Mouse (Mus musculus) thymus, adult 2 months (tissue): ENCODE measurements around the gene Ppm1g. TPM values are rescaled to one million over a fixed set of nuclear protein-coding genes. Genes with fewer than 3 reads are reported as not detected.

Experiments used
- DNase-seq: peaks from one replicate; pipeline ENCODE4 v3.0.0; 2021
- H3K27ac ChIP-seq: fragments of 200-500 bp; 2 replicates; pipeline ENCODE4 v1.5.1; 2012; ENCODE audit warnings: low read length, control low read depth; ENCODE audit not compliant: control insufficient read depth, insufficient read depth
- H3K27me3 ChIP-seq: fragments of 200-500 bp; 2 replicates; pipeline ENCODE4 v1.6.1; 2012; ENCODE audit warnings: mild to moderate bottlenecking, low read length, moderate library complexity, mixed read lengths; ENCODE audit not compliant: control insufficient read depth, insufficient read depth
- H3K36me3 ChIP-seq: fragments of 200-500 bp; 2 replicates; pipeline ENCODE4 v1.6.1; 2012; ENCODE audit warnings: mild to moderate bottlenecking, low read length, moderate library complexity; ENCODE audit not compliant: control insufficient read depth, insufficient read depth
- H3K4me1 ChIP-seq: fragments of 200-500 bp; replicated peaks from 2 replicates; pipeline ENCODE4 v1.6.1; 2012; ENCODE audit warnings: low read length; ENCODE audit not compliant: control insufficient read depth, insufficient read depth
- H3K4me3 ChIP-seq: fragments of 200-500 bp; 2 replicates; pipeline ENCODE4 v1.5.1; 2012; ENCODE audit warnings: mild to moderate bottlenecking, low read length, control low read depth, moderate library complexity; ENCODE audit not compliant: control insufficient read depth, insufficient read depth
- CTCF ChIP-seq: fragments of 200-500 bp; IDR thresholded peaks from 2 replicates; pipeline ENCODE4 v1.5.1; 2012; ENCODE audit warnings: mild to moderate bottlenecking, control low read depth, low read length, moderate library complexity, borderline replicate concordance; ENCODE audit not compliant: control insufficient read depth, poor library complexity, insufficient read depth; ENCODE audit errors: extremely low read depth
- POLR2A ChIP-seq: fragments of 200-500 bp; IDR thresholded peaks from 2 replicates; pipeline ENCODE4 v1.6.1; 2012; ENCODE audit warnings: mild to moderate bottlenecking, low read length, control low read depth, moderate library complexity; ENCODE audit not compliant: control insufficient read depth, poor library complexity, insufficient read depth; ENCODE audit errors: extremely low read depth
- WGBS: fragments of 180-500 bp; shearing (Covaris S2); methylation state at CpG from one replicate; pipeline ENCODE4 v1.1.7; 2018; 5-methylcytosine and 5-hydroxymethylcytosine counted together
- polyA plus RNA-seq: library from polyadenylated mRNA; depleted of rRNA; stranded (reverse); fragments of >200 nt; gene quantifications from 2 replicates; pipeline ENCODE4 v1.2.3, GENCODE M21; 2012

The Ppm1g gene
- polyA plus RNA-seq, 1 experiment, result 122 TPM

DNA sequence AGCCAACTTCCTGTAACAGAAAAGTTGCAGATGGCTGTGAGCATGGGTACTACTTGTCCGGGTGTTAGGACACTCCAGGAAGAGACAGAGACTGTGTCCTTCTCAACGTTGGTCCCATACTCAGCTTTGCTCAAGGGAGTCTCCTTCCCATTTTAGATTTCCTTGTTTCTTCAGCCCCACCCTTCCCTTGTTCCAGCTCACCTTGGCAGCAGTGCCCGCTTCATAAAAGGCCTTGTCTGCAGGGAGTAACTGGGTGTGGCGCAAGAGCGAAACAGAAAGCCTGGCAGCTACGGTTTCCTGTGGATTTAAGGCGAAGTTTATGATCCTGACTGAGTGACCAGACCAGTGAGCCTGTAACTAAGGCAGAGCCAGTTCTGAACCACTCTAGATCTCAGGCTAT lies 34.0 kb upstream of the Ppm1g start:
- WGBS, result 84% methylated on average over 7 of the region's 7 CpGs
- TF ChIP-seq CTCF (no peak), POLR2A (no peak)
- H3K27ac ChIP-seq, result no peak overlapping the region
- peaks cover 20% of the 10 kb centered on the region for H3K36me3 ChIP-seq
- H3K4me3 ChIP-seq, result no peak overlapping the region
- H3K4me1 ChIP-seq, result 0 out of 2 replicates have a peak, but pooled peaks cover 2% of the 10 kb centered on the region
- H3K27me3 ChIP-seq, result no peaks in the 10 kb centered on the region
- no peak for DNase-seq

- no peaks in the 10 kb centered on the region for H3K27me3 ChIP-seq
- H3K36me3 ChIP-seq, result peaks cover 27% of the 10 kb centered on the region
- WGBS, result 89% methylated on average over 8 of the region's 8 CpGs
- H3K4me3 ChIP-seq, result no peak overlapping the region
- no peak for DNase-seq
- TF ChIP-seq POLR2A (no peak), CTCF (no peak)
- no peak overlapping the region for H3K27ac ChIP-seq
- H3K4me1 ChIP-seq, result 0 out of 2 replicates have a peak, but pooled peaks cover 2% of the 10 kb centered on the region
Measured at GRCm38 (mm10) chr5:31253806-31254205, 33.3 kb upstream of the Ppm1g start.

DNA sequence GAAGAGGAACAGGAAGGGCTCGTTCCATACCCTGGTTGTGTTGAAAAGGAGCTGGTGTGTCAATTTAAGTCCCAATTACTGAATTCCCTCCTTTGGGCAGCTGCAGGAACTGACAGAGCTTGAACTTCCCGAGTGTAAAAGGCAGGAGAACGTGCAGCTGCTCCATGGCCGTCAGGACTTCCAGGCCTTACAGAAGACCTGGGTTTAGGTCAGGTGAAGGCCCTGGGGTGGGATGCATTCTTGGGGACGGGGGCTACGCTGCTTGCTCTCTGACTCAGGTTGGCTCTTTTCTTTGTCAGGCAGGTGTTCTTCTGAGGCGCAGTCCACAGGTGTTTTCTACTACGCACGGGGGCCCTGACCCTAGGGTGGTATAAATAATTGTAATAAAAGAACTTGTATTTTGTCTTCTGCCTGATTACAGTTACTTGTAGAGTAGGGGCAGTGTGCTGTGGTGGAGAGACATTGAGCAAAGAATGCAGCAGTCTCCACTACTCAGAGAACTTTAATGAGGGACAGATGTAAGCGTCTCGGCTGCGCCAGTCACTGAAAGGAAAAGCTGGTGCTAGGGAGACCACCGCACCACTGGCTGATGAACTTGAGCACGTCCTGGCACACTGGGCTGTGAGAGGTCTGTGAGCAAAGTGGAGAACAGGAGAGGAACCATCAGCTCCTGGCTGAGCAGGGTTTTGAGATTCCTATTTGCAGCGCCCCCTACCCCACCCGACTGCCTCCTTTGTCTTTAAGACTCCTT lies 32.5 kb upstream of the Ppm1g start:
- DNase-seq, result no peak
- no peak for TF ChIP-seq CTCF
- TF ChIP-seq POLR2A, result no peak
- H3K4me1 ChIP-seq, result 0 out of 2 replicates have a peak, but pooled peaks cover 2% of the 10 kb centered on the region
- H3K36me3 ChIP-seq, result peaks cover 35% of the 10 kb centered on the region
- no peak overlapping the region for H3K4me3 ChIP-seq
- 93% methylated on average over 16 of the region's 16 CpGs for WGBS
- H3K27me3 ChIP-seq, result no peaks in the 10 kb centered on the region
- no peak overlapping the region for H3K27ac ChIP-seq

DNA sequence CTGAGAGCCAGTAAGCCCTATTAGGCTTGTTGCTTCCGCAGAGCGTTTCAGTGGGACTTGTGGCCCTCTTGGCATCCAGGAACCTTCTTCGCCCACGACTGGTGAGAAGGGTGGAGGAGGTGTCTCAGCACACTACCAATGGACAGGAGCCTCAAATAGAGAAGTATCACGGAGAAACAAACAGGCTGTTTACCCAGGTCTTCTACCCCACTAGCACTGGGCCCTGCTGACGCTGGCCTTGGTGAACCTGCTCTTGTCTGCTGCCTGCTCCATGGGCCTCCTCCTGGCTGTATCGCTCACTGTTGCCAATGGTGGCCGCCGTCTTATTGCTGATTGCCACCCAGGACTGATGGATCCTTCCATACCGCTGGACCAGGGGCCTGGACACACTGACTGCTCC lies 31.7 kb upstream of the Ppm1g start:
- Histone ChIP-seq H3K27me3 (no peaks in the 10 kb centered on the region), H3K4me3 (peak overlapping the region; percentile 52), H3K27ac (no peak overlapping the region), H3K4me1 (0 out of 2 replicates have a peak, but pooled peaks cover 2% of the 10 kb centered on the region), H3K36me3 (peaks cover 43% of the 10 kb centered on the region)
- TF ChIP-seq POLR2A (no peak), CTCF (no peak)
- WGBS, result 89% methylated on average over 10 of the region's 10 CpGs
- DNase-seq, result no peak

- Histone ChIP-seq H3K27me3 (no peaks in the 10 kb centered on the region), H3K4me3 (peak within 1 kb of the TSS; percentile 52), H3K4me1 (0 out of 2 replicates have a peak, but pooled peaks cover 2% of the 10 kb centered on the region), H3K36me3 (peaks cover 49% of the 10 kb centered on the region), H3K27ac (no peak within 1 kb of the TSS)
- DNase-seq, result peak; percentile 8
- no peak for TF ChIP-seq POLR2A
- TF ChIP-seq CTCF, result no peak
- 74% methylated on average over 47 of the region's 47 CpGs for WGBS
Measured at GRCm38 (mm10) chr5:31251541-31252101, 31.1 kb upstream of the Ppm1g start, which contains the start of gene Krtcap3. TSS of gene Krtcap3 (plus strand) at chr5:31251691.

DNA sequence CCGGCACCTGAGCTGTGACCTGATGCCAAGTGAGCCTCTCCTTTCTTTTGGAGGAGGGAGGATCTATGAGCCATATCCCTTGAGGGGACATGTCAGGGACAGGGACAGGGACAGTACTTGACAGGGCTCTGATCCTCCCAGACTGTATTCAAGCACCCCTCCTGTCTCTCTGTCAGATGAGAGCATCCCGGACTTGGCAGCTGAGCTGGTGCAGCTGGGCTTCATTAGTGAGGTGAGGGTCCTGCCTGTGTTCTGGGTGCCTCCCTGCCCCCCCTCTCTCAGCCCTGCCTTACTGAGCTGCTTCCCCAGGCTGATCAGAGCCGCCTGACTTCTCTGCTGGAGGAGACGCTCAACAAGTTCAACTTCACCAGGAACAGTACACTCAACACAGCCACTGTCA lies 30.2 kb upstream of the Ppm1g start:
- no peak for DNase-seq
- peaks cover 58% of the 10 kb centered on the region for H3K36me3 ChIP-seq
- no peaks in the 10 kb centered on the region for H3K27me3 ChIP-seq
- 95% methylated on average over 4 of the region's 4 CpGs for WGBS
- H3K4me1 ChIP-seq, result 0 out of 2 replicates have a peak, but pooled peaks cover 2% of the 10 kb centered on the region
- TF ChIP-seq POLR2A, result no peak
- TF ChIP-seq CTCF, result no peak
- no peak overlapping the region for H3K27ac ChIP-seq
- H3K4me3 ChIP-seq, result no peak overlapping the region
